Mouse (Mus musculus) layer of hippocampus, adult 18-20 months (tissue): ENCODE data around the gene Nsmce1. TPM values are rescaled to one million over a fixed set of nuclear protein-coding genes. Genes with fewer than 3 reads are reported as not detected.
"Not testable (repeated sequence)": the region's sequence is repeated elsewhere in the genome, so short reads cannot be mapped to it uniquely, and the experiment has no call there.

ENCODE experiments used
- DNase-seq, 2 experiments: peaks; one replicate each; pipeline ENCODE4 v3.0.0; 2022; ENCODE audit warnings: low spot score in 2 of 2
- total RNA-seq, 2 experiments: library from RNA; stranded (reverse); gene quantifications; 2 replicates each; pipeline ENCODE4 v1.2.3; 2021

The Nsmce1 gene
- total RNA-seq, 2 experiments from 2014 or later: 14.2 to 15.9 TPM

DNA sequence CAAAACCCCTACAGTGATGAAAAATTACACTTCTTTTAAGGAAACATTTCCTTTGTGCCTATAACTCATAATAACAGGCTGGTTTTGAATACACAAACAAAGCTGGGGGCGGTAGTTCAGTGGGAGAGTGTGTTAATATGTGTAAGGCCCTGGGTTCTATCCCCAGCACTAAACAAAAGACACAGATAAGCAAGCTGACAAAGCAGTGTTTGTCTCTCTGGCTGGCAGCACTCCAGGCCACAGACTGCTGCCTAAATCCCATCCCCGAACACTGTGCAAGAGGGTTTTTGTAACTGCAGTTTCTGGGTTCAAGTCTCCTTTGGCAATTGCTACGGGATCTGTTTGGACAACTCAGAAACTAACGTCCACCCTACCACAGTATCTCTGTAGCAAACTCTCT lies 49.1 kb downstream of the Nsmce1 start:
- no peak for DNase-seq

DNA sequence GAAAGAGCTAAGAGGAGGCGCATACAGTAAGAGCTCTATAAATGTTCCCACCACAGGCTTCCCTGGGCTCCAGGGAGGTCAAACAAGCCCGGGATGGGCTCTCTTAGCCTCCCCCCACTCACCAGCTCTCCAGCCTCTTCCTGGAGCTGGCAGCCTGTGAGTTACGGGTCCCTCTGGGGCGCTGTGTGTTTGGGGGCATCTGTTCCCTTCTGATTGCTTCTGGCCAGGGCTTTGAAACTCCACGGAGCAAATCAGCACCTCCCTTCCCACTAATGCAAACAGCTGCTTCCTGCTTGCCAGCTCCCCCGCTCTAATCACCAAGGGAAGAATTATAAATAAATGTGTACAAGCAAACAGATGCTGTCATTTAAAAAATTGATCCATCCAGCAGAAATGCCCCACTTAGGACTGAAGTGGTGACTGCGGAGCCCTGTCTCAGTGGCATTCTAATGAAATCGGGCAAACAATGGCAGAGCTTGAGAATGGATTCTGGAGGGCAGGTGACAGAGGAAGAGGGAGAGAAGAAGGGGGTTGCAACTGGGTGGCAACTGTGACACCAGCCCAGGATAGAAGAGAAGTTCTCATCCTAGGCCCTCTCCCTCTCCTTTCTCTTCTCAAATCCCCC lies 56.6 kb downstream of the Nsmce1 start:
- DNase-seq: no peak

DNA sequence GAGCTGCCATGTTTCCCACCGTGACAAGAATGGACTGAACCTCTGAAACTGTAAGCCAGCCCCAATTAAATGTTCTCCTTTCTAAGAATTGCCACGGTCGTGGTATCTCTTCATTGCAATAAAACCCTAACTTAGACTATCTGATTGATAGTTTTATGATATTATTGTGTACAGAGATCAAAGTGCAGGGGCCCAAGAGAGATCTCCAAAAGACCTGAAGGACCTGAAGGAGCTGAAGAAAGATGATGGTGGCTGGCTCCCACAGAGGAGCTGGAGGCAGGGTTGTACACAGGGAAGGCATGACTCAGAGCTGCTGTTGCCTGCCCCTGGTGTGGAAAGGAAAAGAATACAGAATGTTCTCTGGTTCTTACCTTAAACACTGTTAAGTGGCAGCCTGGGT lies 57.5 kb downstream of the Nsmce1 start:
- no peak for DNase-seq

DNA sequence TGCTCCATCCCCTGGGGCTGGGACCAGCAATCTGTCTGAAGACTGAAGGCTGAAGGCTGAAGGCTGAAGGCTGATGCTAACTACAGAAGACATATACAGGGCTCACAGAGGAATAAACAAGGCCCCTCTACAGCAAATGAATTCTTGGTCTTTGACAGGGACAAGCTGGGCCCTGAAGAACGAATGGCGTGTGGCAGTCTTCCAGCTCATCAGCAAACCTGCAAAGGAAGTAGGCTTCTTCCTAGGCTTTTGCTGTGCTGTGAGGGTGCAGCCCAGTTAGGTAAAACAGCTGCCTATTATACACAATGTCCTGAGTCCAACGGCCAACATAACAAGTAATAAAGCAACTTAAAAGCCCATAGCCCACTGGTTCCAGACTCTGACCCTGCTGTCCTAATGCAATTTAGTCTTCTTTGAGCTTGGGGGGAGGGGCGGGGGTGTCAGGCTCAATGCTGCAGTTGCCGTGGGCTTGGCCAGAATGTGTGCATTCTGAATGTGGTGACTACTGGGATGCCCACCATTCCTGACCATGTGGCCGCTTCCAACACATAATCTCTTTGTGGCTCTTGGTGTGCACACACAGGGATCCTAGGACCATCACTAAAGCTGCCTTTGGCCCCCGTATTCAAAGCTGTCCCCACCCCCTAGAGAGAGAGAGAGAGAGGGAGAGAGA lies 61.1 kb downstream of the Nsmce1 start:
- DNase-seq: no peak

DNA sequence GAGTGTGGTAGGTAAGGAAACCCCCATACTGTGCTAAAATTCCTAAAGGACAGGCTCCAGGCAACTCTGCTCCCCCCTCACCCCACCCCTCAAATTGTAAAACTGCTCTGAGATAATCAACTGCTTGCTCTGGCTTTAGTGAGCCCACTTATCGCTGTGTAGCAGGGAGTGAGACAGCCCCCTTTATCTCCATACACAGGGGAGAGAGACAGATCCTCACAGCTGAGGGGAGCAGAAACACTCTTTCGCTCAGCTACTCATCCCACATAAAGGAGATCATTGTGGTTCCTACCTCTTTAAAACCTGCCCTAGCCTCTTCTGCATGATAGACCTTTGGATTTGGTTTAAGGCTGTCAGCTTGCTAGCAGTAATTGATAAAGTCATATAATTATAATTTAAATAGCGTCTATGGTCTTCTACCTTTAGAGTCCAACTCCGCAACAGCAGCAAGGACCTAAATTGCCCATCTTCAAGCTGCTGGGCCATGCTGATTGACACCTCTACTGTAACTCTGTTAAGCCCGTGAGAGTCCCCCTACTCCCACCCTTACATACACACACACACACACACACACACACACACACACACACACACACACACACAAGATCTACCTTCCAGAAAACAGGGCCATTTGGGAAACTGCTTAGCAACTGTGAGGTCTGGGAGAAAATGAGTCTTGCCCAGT lies 62.4 kb downstream of the Nsmce1 start:
- DNase-seq: not testable (repeated sequence)

DNA sequence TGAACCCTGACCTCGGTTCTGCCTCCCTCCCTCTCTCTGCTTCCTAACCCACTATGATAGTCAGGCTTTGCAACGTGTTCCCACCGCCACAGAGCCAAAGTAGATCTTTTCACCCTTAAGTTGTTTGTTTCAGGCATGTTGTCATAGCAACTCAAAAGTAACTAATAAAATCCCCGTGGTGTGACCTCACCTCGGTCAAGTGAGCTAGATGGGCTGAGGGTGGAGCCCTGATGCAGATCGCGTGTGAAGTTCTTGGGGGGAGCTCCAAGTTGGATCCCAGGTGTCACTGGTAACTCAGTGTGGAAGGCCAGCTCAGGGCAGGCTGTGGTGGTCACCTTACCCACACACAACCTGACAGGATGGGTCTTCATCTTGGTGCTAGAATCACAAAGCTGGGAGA lies 63.0 kb downstream of the Nsmce1 start:
- DNase-seq: no peak

DNA sequence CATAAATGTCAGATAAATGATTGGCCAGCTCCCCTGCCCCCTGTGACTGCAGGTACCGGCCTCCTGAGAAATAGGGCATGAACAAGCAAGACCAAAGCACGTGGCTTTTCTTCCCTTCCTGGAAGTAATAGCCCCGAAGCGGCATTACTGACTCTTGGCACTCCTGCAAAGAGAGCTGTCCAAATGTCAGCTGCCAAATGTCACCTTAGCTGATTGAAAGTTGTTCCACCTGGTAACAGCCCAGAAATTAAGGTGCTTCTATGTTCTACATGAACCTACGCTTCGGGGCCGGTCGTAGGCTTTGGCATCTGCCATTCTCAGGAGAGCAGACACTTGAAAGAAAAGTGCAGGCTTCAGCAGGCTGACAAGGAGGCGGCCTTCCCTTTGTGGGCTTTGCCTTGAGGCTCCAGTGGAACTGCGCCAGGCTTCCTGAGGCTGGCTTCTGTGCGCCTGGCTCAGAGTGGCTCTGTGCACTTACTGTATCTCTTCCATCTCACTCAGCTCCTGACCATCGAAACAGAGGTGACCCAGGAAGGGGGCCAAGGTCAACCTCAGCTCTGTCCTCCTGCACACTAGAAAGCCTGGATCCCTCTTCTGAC lies 63.8 kb downstream of the Nsmce1 start:
- DNase-seq: peak in 1 of 2 experiments; percentile 59

DNA sequence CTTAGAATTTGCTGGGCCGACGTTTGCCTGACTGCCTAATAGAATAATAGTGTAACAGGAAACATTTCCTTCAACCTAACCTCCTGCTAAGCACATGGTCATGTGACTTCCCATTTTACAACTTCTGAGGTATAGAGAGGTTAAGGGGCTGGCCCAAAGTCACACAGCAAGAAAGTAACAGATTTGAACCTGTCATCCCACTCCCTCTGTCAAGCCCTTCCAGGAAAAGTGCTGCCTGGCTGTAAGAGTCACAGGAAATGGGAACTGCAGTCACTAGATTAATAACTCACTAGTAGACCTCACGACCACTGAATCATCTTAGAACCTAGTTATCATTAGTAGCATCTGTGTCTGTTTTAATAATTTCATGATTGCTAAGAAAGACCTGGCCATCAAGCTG lies 68.3 kb downstream of the Nsmce1 start:
- DNase-seq: no peak

DNA sequence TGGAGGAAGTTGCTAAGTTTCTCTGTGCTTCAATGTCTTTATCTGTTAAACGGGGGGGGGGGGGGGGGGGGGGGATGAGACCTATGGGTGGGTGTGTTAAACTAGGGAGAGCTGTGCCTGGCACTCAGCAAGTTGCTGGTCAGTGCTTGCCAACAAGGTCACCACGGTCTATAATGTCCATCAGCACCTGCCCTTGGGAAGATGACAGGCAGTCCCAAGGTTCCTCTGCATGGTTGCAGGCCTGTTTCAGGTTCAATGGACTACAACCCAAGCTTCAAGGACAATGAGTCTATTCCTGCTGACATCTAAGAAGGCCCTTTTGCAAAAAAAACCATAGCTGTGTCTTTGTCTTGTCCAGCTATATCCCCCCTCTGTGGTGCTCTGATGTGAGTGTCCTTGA lies 69.5 kb downstream of the Nsmce1 start:
- DNase-seq: no peak

DNA sequence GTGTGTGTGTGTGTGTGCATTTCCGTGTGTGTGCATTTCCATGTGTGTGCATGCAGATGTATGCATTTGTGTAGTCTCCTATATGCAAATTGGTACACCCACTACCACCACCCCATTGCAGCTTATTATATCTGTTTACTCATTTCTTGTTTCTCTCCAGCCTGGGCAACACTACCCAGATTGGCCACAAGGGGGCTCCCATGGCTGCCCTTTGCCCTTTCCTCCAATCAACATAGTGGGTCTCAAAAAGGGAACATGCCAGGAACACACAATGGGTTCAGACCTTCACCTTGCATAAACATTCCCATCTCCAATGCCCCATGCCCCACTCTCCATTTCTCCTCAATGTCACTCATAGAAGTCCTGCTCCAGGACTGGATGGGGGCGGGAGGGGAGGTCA lies 71.2 kb downstream of the Nsmce1 start:
- DNase-seq: no peak

DNA sequence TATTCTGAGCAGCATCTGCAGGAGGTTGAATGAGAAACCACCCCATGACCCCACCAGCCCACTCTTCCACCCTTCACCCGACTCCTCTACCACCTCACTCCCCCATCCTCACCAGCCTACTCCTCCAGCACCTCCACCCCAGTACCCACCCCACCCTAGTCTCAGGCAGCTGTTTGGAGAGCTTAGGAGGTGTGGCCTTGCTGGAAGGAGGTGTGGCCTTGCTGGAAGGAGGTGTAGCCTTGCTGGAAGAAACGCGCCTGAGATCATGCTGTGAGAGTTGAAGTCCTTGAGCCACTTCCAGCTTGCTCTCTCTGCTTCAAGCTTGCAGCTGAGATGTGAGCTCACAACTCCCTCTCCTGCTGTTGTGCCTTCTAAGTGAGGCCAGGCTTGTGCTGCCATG lies 73.0 kb downstream of the Nsmce1 start:
- DNase-seq: no peak

Other genes starting within 250 kb of the Nsmce1 start
- 1 to 10 TPM; 3.2 to 4.8 TPM for gene Kdm8, start 46.9 kb downstream of the Nsmce1 start, total RNA-seq
- 1 to 10 TPM; 4.0 to 4.7 TPM for gene Il4ra, start 60.5 kb upstream of the Nsmce1 start, total RNA-seq
- gene Il21r, start 111.8 kb upstream of the Nsmce1 start, total RNA-seq: 1 to 10 TPM; 1.1 to 1.3 TPM
- gene Gtf3c1, start 216.2 kb upstream of the Nsmce1 start, total RNA-seq: 100 to 1,000 TPM; 102 to 107 TPM
- 10 to 100 TPM; 28.4 to 29.5 TPM for gene D430042O09Rik, start 216.3 kb upstream of the Nsmce1 start, total RNA-seq